In the genomic region with DNA sequence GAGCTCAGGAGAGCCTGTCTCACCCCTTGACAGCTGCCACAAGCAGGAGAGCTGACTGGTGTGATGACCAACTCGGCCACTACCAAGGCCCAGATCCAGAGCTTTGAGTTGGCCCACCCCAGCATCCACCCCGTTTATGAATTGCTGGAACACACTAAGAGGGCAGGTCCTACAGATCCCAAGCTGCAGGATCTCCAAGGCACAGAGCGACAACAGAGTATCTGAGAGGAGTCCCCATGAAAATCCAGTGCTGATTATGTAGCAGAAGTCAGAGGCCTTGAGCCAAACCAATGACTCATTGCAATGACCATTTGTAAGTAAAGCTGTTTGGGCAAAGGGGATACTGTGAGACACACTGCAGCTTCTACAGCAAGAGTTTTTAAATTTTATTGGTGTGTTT, we compare ENCODE assay signal across 13 mouse cellular contexts. TPM values are rescaled to one million over a fixed set of nuclear protein-coding genes. Genes with fewer than 3 reads are reported as not detected.
DNase-seq lines count a peak whose midpoint lies in the region; ATAC-seq lines count a peak whose summit lies in the region.
"Had no signal": no experiment of that assay in that cellular context is flagged by ENCODE, and none has a peak within 500 bp of the region (broad histone marks: within the 10 kb centered on the region; RNA-seq: fewer than 3 reads in every experiment).

No protein-coding gene starts in this region.

- peaks cover 21% of the 10 kb centered on the region for H3K4me1 ChIP-seq in heart, embryonic 12.5 days (replicated peaks)
- peaks cover 7% of the 10 kb centered on the region; the same call in 1 of the 2 replicates for H3K4me1 ChIP-seq in kidney, embryonic 15.5 days

- no peak for ATAC-seq in heart, embryonic 12.5 days (ENCODE audit: insufficient number of reproducible peaks, low FRiP score)
- ATAC-seq in kidney, embryonic 15.5 days (replicated peaks; ENCODE audit: low FRiP score) = no peak

- no peaks in the 10 kb centered on the region for H3K9me3 ChIP-seq in heart, embryonic 12.5 days (replicated peaks)
- no peaks in the 10 kb centered on the region for H3K9me3 ChIP-seq in kidney, embryonic 15.5 days (replicated peaks)
- H3K9me3 ChIP-seq: embryonic facial prominence, embryonic 12.5 days; forebrain, embryonic 12.5 days; neural tube, embryonic 15.5 days had no signal

- H3K27me3 ChIP-seq in heart, embryonic 12.5 days (replicated peaks) = no peaks in the 10 kb centered on the region
- no peaks in the 10 kb centered on the region for H3K27me3 ChIP-seq in kidney, embryonic 15.5 days
- H3K27me3 ChIP-seq: embryonic facial prominence, embryonic 12.5 days; forebrain, embryonic 12.5 days; neural tube, embryonic 15.5 days had no signal

- DNase-seq in heart, adult 11 months = peak; percentile 95
- DNase-seq in 3T3-L1 (ENCODE audit: low read depth, low spot score) = peak; percentile 73
- DNase-seq in Muller cell, postnatal 12 days (ENCODE audit: inconsistent ontology term) = peak; percentile 34
- peak; percentile 16 to 56 for DNase-seq in cerebellum, postnatal 36 days
- DNase-seq in left cerebral cortex, postnatal 4 days = no peak
- DNase-seq in left cerebral cortex, postnatal 25 days (ENCODE audit: low spot score in 2 of 2) = no peak
- DNase-seq: kidney, postnatal 14 days; lung, postnatal 4 days had no signal

- WGBS in heart, embryonic 12.5 days = 88% methylated on average over 3 of the region's 3 CpGs
- 92% methylated on average over 3 of the region's 3 CpGs for WGBS in kidney, embryonic 15.5 days

- intact Hi-C loops in left cerebral cortex, postnatal 4 days (cut with DNase I) = no loop called here
- intact Hi-C loops in left cerebral cortex, postnatal 25 days (cut with DNase I) = no loop called here

- H3K4me3 ChIP-seq in heart, embryonic 12.5 days = no peak overlapping the region
- H3K4me3 ChIP-seq in kidney, embryonic 15.5 days (replicated peaks) = no peak overlapping the region
- H3K4me3 ChIP-seq: embryonic facial prominence, embryonic 12.5 days; forebrain, embryonic 12.5 days; neural tube, embryonic 15.5 days had no signal

- H3K27ac ChIP-seq in heart, embryonic 12.5 days (ENCODE audit: poor library complexity, severe bottlenecking) = no peak overlapping the region
- H3K27ac ChIP-seq in kidney, embryonic 15.5 days = no peak overlapping the region
- H3K27ac ChIP-seq: embryonic facial prominence, embryonic 12.5 days; forebrain, embryonic 12.5 days; neural tube, embryonic 15.5 days had no signal

- no peaks in the 10 kb centered on the region for H3K36me3 ChIP-seq in heart, embryonic 12.5 days
- H3K36me3 ChIP-seq in kidney, embryonic 15.5 days = peaks cover 2% of the 10 kb centered on the region; the same call in 1 of the 2 replicates
- H3K36me3 ChIP-seq: embryonic facial prominence, embryonic 12.5 days; forebrain, embryonic 12.5 days; neural tube, embryonic 15.5 days had no signal

- H3K9ac ChIP-seq in heart, embryonic 12.5 days = no peak overlapping the region
- H3K9ac ChIP-seq in kidney, embryonic 15.5 days = no peak overlapping the region
- H3K9ac ChIP-seq: embryonic facial prominence, embryonic 12.5 days; forebrain, embryonic 12.5 days; neural tube, embryonic 15.5 days had no signal

- no peak overlapping the region for H3K4me2 ChIP-seq in heart, embryonic 12.5 days
- no peak overlapping the region for H3K4me2 ChIP-seq in kidney, embryonic 15.5 days
- H3K4me2 ChIP-seq: embryonic facial prominence, embryonic 12.5 days; forebrain, embryonic 12.5 days; neural tube, embryonic 15.5 days had no signal

RNA-seq across cellular contexts. Expression of gene Map2k4, which starts 44.2 kb away (rescaled TPM):
- polyA plus RNA-seq in heart, embryonic 12.5 days (2016; fragmentation: Nextera tagmentation; extraction: Ambion mirVana) = 73.4 and 74.0 TPM in 2 replicates
- total RNA-seq in left cerebral cortex, postnatal 4 days (2021) = 100 to 1,000 TPM; 147 to 159 TPM
- polyA plus RNA-seq in kidney, embryonic 15.5 days (2015; fragmentation: Nextera tagmentation; extraction: Ambion mirVana) = 61.3 and 61.8 TPM in 2 replicates
- 100 to 1,000 TPM; 192 to 196 TPM for total RNA-seq in left cerebral cortex, postnatal 25 days (2021)

Comparison
In these comparisons a context has a peak if more than half of its experiments do, and no peak if none do; other contexts are left out.
1. DNase-seq: peak in heart, adult 11 months (single experiment), 3T3-L1 (single experiment), Muller cell, postnatal 12 days (single experiment) and cerebellum, postnatal 36 days (2 of 2); none in left cerebral cortex, postnatal 4 days (single experiment) and left cerebral cortex, postnatal 25 days (0 of 2).